Mouse (Mus musculus): ENCODE measurements at regions not wholly inside any gene's neighbourhood (a gene's known extent, or its start where the extent isn't known, plus 50 kb on each side); places are given as distances from the start of the nearest gene placed in this dataset.

GRCm38 (mm10) chr2:57772315-57772714 lies 225.4 kb upstream of the Galnt5 start:
- peak; percentile 1 for DNase-seq

GRCm38 (mm10) chr2:57776154-57776553 lies 221.5 kb upstream of the Galnt5 start:
- no peak for DNase-seq

GRCm38 (mm10) chr2:57780836-57781235 lies 216.8 kb upstream of the Galnt5 start:
- DNase-seq, result no peak

- no peak for DNase-seq
Observed at GRCm38 (mm10) chr2:57793519-57794296, 204.0 kb upstream of the Galnt5 start.

GRCm38 (mm10) chr2:57799279-57799678 lies 198.4 kb upstream of the Galnt5 start:
- DNase-seq, result no peak

- DNase-seq, result no peak
Observed at GRCm38 (mm10) chr2:57807911-57808310, 189.8 kb upstream of the Galnt5 start.

- no peak for DNase-seq
Observed at GRCm38 (mm10) chr2:57812996-57813395, 184.7 kb upstream of the Galnt5 start.

- DNase-seq, result no peak
Observed at GRCm38 (mm10) chr2:57820343-57820742, 177.3 kb upstream of the Galnt5 start.

- no peak for DNase-seq
Observed at GRCm38 (mm10) chr2:57820923-57821322, 176.8 kb upstream of the Galnt5 start.

- no peak for DNase-seq
Observed at GRCm38 (mm10) chr2:57828284-57828683, 169.4 kb upstream of the Galnt5 start.

GRCm38 (mm10) chr2:57832565-57833355 lies 164.9 kb upstream of the Galnt5 start:
- peak; percentile 77 for DNase-seq

- no peak for DNase-seq
Observed at GRCm38 (mm10) chr2:57845135-57845534, 152.5 kb upstream of the Galnt5 start.

- peak; percentile 5 for DNase-seq
Observed at GRCm38 (mm10) chr2:57847707-57848106, 150.0 kb upstream of the Galnt5 start.

- DNase-seq, result no peak
Observed at GRCm38 (mm10) chr2:57849338-57850057, 148.2 kb upstream of the Galnt5 start.

GRCm38 (mm10) chr2:57850058-57850400 lies 147.7 kb upstream of the Galnt5 start:
- no peak for DNase-seq

- DNase-seq, result no peak
Observed at GRCm38 (mm10) chr2:57856524-57857107, 141.1 kb upstream of the Galnt5 start.

- no peak for DNase-seq
Observed at GRCm38 (mm10) chr2:57865289-57865688, 132.4 kb upstream of the Galnt5 start.

GRCm38 (mm10) chr2:57868046-57868445 lies 129.6 kb upstream of the Galnt5 start:
- no peak for DNase-seq

GRCm38 (mm10) chr2:57900168-57900567 lies 97.5 kb upstream of the Galnt5 start:
- DNase-seq, result no peak

- DNase-seq, result no peak
Observed at GRCm38 (mm10) chr2:57900580-57901247, 97.0 kb upstream of the Galnt5 start.

- DNase-seq, result no peak
Observed at GRCm38 (mm10) chr2:57905184-57905583, 92.5 kb upstream of the Galnt5 start.

- no peak for DNase-seq
Observed at GRCm38 (mm10) chr2:57906939-57907338, 90.7 kb upstream of the Galnt5 start.

- DNase-seq, result no peak
Observed at GRCm38 (mm10) chr2:57909706-57910105, 88.0 kb upstream of the Galnt5 start.

All from lung, postnatal 36 days (tissue).